9 mouse cellular contexts compared by ENCODE assay signal in the genomic region with DNA sequence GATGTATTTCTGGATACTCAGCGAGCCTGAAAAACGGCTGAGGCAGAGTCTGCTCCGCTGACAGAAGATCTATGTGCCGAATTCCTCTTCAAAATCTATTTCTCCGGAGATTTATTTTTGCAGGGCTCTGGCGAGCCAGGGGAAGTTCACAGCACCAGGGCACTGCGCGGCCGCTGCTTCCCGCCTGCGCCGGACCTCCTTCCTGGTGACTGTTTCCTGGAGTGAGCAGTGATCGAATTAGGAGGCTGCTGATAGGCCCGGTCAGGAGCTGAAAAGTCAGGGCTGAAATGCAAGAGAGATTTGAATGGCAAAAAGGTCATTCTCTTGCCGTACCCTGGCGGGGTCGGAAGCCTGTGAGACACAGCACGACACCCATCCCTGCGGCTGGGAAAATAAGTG. TPM values are rescaled to one million over a fixed set of nuclear protein-coding genes. Genes with fewer than 3 reads are reported as not detected.
A peak's percentile ranks its signal among the peaks of the same experiment; 100 is the strongest.
DNase-seq lines count a peak whose midpoint lies in the region; ATAC-seq and TF ChIP-seq lines count a peak whose summit lies in the region.
"Had no signal": no experiment of that assay in that cellular context is flagged by ENCODE, and none has a peak within 500 bp of the region (broad histone marks: within the 10 kb centered on the region; RNA-seq: fewer than 3 reads in every experiment).

No protein-coding gene starts in this region.

- H3K9ac ChIP-seq in heart, embryonic 15.5 days, result peak overlapping the region; percentile 59

- 6% methylated on average over 19 of the region's 19 CpGs for WGBS in heart, embryonic 15.5 days
- WGBS in small intestine, adult 2 months, result 7% methylated on average over 19 of the region's 19 CpGs

- H3K4me3 ChIP-seq in gastrocnemius, adult 2 months, result peak overlapping the region; percentile 68
- peak overlapping the region; percentile 43 for H3K4me3 ChIP-seq in heart, embryonic 15.5 days
- H3K4me3 ChIP-seq in small intestine, adult 2 months (ENCODE audit: low read depth, low read length), result peak overlapping the region; percentile 49

- no peak for DNase-seq in gastrocnemius, adult 2 months
- no peak for DNase-seq in gastrocnemius, postnatal 25 days
- peak; percentile 50 for DNase-seq in cerebellum, adult 9-11 months
- DNase-seq in liver, result peak; percentile 23
- no peak for DNase-seq in spleen, adult 18-20 months
- no peak for DNase-seq in thymus, postnatal 0 days (ENCODE audit: low spot score)

- H3K9me3 ChIP-seq in heart, embryonic 15.5 days (replicated peaks), result no peaks in the 10 kb centered on the region

- peak overlapping the region; percentile 77 for H3K4me2 ChIP-seq in heart, embryonic 15.5 days

- TF ChIP-seq CTCF in gastrocnemius, adult 2 months (IDR thresholded peaks at IDR 0.05), result no peak
- no peak for TF ChIP-seq CTCF in small intestine, adult 2 months (IDR thresholded peaks at IDR 0.05; ENCODE audit: extremely low read depth, insufficient read length, insufficient replicate concordance, low read depth, low read length)

- peaks cover 5% of the 10 kb centered on the region for H3K27me3 ChIP-seq in heart, embryonic 15.5 days
- 0 out of 2 replicates have a peak, but pooled peaks cover 5% of the 10 kb centered on the region for H3K27me3 ChIP-seq in small intestine, adult 2 months (ENCODE audit: control insufficient read depth, insufficient read depth, low read length)

- H3K36me3 ChIP-seq in heart, embryonic 15.5 days, result no peaks in the 10 kb centered on the region
- no peaks in the 10 kb centered on the region for H3K36me3 ChIP-seq in small intestine, adult 2 months (ENCODE audit: control insufficient read depth, insufficient read depth, low read length)

- peaks cover 12% of the 10 kb centered on the region for H3K4me1 ChIP-seq in heart, embryonic 15.5 days (replicated peaks)
- no peaks in the 10 kb centered on the region; the same call in 1 of the 2 replicates for H3K4me1 ChIP-seq in small intestine, adult 2 months (ENCODE audit: control insufficient read depth, insufficient read depth, insufficient read length, low read length)

- peak overlapping the region; percentile 54 for H3K27ac ChIP-seq in gastrocnemius, adult 2 months
- peak overlapping the region; percentile 53 for H3K27ac ChIP-seq in heart, embryonic 15.5 days
- no peak overlapping the region for H3K27ac ChIP-seq in small intestine, adult 2 months (ENCODE audit: insufficient read depth, low read depth, low read length)

- intact Hi-C loops in gastrocnemius, adult 2 months (cut with DNase I), result no loop called here

- no peak for TF ChIP-seq POLR2A in small intestine, adult 2 months (IDR thresholded peaks at IDR 0.05; ENCODE audit: low read depth, low read length)

- ATAC-seq in heart, embryonic 15.5 days (replicated peaks; ENCODE audit: insufficient number of reproducible peaks, insufficient read depth, low FRiP score, low read depth), result peak; percentile 68; the same call in 1 of the 2 replicates

RNA-seq across cellular contexts. Expression of a gene that starts 9.5 kb away (rescaled TPM):
- not detected for total RNA-seq in gastrocnemius, adult 2 months (2021)
- not detected for total RNA-seq in gastrocnemius, postnatal 25 days (2021)
- polyA plus RNA-seq in heart, embryonic 15.5 days (2015; fragmentation: Nextera tagmentation; extraction: Ambion mirVana), result not detected in 2 replicates
- polyA plus RNA-seq in small intestine, adult 2 months (2012; rRNA removed), result not detected in 2 replicates
- not detected in 2 replicates for polyA plus RNA-seq in thymus, postnatal 0 days (2015; fragmentation: Nextera tagmentation; extraction: Ambion mirVana)
- total RNA-seq: CH12.LX had no signal

RNA-seq across cellular contexts. Expression of a gene that starts 46.4 kb away (rescaled TPM):
- total RNA-seq in gastrocnemius, adult 2 months (2021), result 1 to 10 TPM; 8.4 to 8.5 TPM
- total RNA-seq in gastrocnemius, postnatal 25 days (2021), result 1 to 10 TPM; 5.6 to 8.4 TPM
- 11.5 and 14.6 TPM in 2 replicates for polyA plus RNA-seq in heart, embryonic 15.5 days (2015; fragmentation: Nextera tagmentation; extraction: Ambion mirVana)
- polyA plus RNA-seq in small intestine, adult 2 months (2012; rRNA removed), result 4.1 and 7.0 TPM in 2 replicates
- polyA plus RNA-seq in thymus, postnatal 0 days (2015; fragmentation: Nextera tagmentation; extraction: Ambion mirVana), result 19.5 and 19.6 TPM in 2 replicates

RNA-seq across cellular contexts. Expression of a gene that starts 56.4 kb away (rescaled TPM):
- total RNA-seq in gastrocnemius, adult 2 months (2021), result 10 to 100 TPM; 22.7 to 30.6 TPM
- 10 to 100 TPM; 18.9 to 26.3 TPM for total RNA-seq in gastrocnemius, postnatal 25 days (2021)
- 32.8 and 39.6 TPM in 2 replicates for polyA plus RNA-seq in heart, embryonic 15.5 days (2015; fragmentation: Nextera tagmentation; extraction: Ambion mirVana)
- 6.4 and 11.2 TPM in 2 replicates for polyA plus RNA-seq in small intestine, adult 2 months (2012; rRNA removed)
- polyA plus RNA-seq in thymus, postnatal 0 days (2015; fragmentation: Nextera tagmentation; extraction: Ambion mirVana), result 54.9 and 58.3 TPM in 2 replicates

Comparison
In these comparisons a context has a peak if more than half of its experiments do, and no peak if none do; other contexts are left out.
1. DNase-seq: peak in cerebellum, adult 9-11 months (single experiment) and liver (single experiment); none in gastrocnemius, adult 2 months (single experiment), gastrocnemius, postnatal 25 days (single experiment), spleen, adult 18-20 months (0 of 2) and thymus, postnatal 0 days (single experiment).
2. Peak in every context shown above with its lines, with median percentiles within 50 percentile points of each other: H3K4me3 ChIP-seq.